Mouse (Mus musculus) heart, embryonic 16.5 days (tissue): ENCODE measurements around the gene Fam227b. TPM values are rescaled to one million over a fixed set of nuclear protein-coding genes. Genes with fewer than 3 reads are reported as not detected.
A peak's percentile ranks its signal among the peaks of the same experiment; 100 is the strongest.

Experiments
- ATAC-seq: fragments of 200-750 bp; cut with Nextera tagmentation; replicated peaks from 2 replicates; pipeline ENCODE4 v1.8.0; 2017; ENCODE audit warnings: moderate number of reproducible peaks; ENCODE audit not compliant: insufficient read depth, low FRiP score; ENCODE audit errors: extremely low read depth
- H3K27ac ChIP-seq: fragments of 300-500 bp; sonication (generic); 2 replicates; pipeline ENCODE4 v1.5.1; 2014; ENCODE audit warnings: mild to moderate bottlenecking, low read length, control low read depth, moderate library complexity
- H3K27me3 ChIP-seq: fragments of 300-500 bp; sonication (generic); 2 replicates; pipeline ENCODE4 v1.6.1; 2014; ENCODE audit warnings: low read length, mixed read lengths; ENCODE audit not compliant: control insufficient read depth, insufficient read depth
- H3K36me3 ChIP-seq: fragments of 300-500 bp; sonication (generic); 2 replicates; pipeline ENCODE4 v1.6.1; 2014; ENCODE audit not compliant: control insufficient read depth, insufficient read depth
- H3K4me1 ChIP-seq: fragments of 300-500 bp; sonication (generic); 2 replicates; pipeline ENCODE4 v1.6.1; 2014; ENCODE audit warnings: low read length, mixed read lengths; ENCODE audit not compliant: control insufficient read depth, insufficient read depth
- H3K4me2 ChIP-seq: fragments of 300-500 bp; sonication (generic); 2 replicates; pipeline ENCODE4 v1.6.1; 2014; ENCODE audit warnings: low read depth, mild to moderate bottlenecking, control low read depth, low read length
- H3K4me3 ChIP-seq: fragments of 300-500 bp; sonication (generic); 2 replicates; pipeline ENCODE4 v1.5.1; 2014; ENCODE audit warnings: mild to moderate bottlenecking, control low read depth, low read length
- H3K9ac ChIP-seq: fragments of 300-500 bp; sonication (generic); 2 replicates; pipeline ENCODE4 v1.6.1; 2014; ENCODE audit warnings: low read length, control low read depth
- H3K9me3 ChIP-seq: fragments of 300-500 bp; sonication (generic); replicated peaks from 2 replicates; pipeline ENCODE4 v1.6.1; 2016; ENCODE audit warnings: low read length; ENCODE audit not compliant: control insufficient read depth
- WGBS: fragments of 180-500 bp; shearing (Covaris S2); extraction: QIAGEN DNeasy Blood & Tissue Kit; methylation state at CpG from one replicate; pipeline ENCODE4 v1.1.7; 2014; 5-methylcytosine and 5-hydroxymethylcytosine counted together
- polyA plus RNA-seq: library from polyadenylated mRNA; unstranded; fragments of >200 nt; fragmentation: Nextera tagmentation; extraction: Ambion mirVana; gene quantifications from 2 replicates; pipeline ENCODE4 v1.2.1, GENCODE M21; 2015

Gene Fam227b
- polyA plus RNA-seq, 1 experiment from 2014 or later, result not detected

GRCm38 (mm10) chr2:126165277-126166018 lies 13.6 kb upstream of the Fam227b start:
- no peak for ATAC-seq
- no peak overlapping the region for H3K27ac ChIP-seq
- WGBS, result 78% methylated on average over 5 of the region's 5 CpGs

DNA sequence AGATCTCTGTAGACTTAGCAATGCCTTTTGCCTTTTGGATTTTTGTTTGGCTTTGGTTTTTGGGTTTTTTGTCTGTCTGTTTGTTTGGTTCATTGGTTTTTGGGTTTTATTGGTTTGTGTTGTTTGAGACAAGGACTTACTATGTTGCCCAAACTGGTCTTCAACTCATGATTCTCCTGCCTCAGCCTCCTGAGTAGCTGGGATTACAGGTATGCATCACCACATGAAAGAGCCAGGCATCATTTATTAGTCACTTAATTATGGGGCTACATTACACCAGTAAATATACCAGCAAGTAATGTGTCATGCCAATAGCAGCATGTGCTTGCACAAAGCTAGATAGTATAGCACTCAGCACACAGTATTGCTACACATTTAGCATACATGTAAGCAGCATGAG lies 4.1 kb downstream of the Fam227b start:
- Histone ChIP-seq H3K4me1 (no peaks in the 10 kb centered on the region), H3K4me2 (no peak overlapping the region), H3K9me3 (no peaks in the 10 kb centered on the region), H3K27ac (no peak overlapping the region), H3K27me3 (no peaks in the 10 kb centered on the region), H3K4me3 (no peak overlapping the region), H3K9ac (no peak overlapping the region), H3K36me3 (no peaks in the 10 kb centered on the region)
- ATAC-seq, result no peak

More at GRCm38 (mm10) chr2:126165277-126166018, 13.6 kb upstream of the Fam227b start:
- peaks cover 18% of the 10 kb centered on the region for H3K36me3 ChIP-seq
- H3K4me3 ChIP-seq, result no peak overlapping the region
- no peaks in the 10 kb centered on the region for H3K27me3 ChIP-seq
- H3K9ac ChIP-seq, result no peak overlapping the region
- H3K4me1 ChIP-seq, result no peaks in the 10 kb centered on the region
- H3K9me3 ChIP-seq, result peaks cover 2% of the 10 kb centered on the region; the same call in 1 of the 2 replicates
- H3K4me2 ChIP-seq, result no peak overlapping the region

DNA sequence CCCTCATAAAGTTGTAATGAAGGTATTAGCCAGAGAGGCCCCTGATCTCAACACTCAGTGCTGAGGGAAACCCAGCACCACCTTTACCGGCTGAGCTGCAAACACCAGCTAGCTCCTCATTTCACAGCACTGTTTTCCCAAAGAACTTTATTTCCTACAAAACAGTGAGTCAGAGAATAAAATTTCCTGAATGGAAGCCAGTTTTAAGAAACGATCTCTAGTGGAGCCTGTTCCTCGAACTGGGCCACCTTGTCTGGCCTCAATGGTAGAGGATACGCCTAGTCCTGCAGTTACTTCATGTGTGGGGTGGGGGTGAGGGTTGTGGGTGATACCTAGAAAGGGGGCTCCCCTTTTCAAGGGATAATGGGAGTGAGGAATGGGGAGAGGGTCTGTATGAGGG lies 57.2 kb downstream of the Fam227b start:
- no peaks in the 10 kb centered on the region for H3K36me3 ChIP-seq
- WGBS, result 84% methylated on average over 4 of the region's 4 CpGs
- H3K27me3 ChIP-seq, result no peaks in the 10 kb centered on the region
- ATAC-seq, result no peak
- H3K4me3 ChIP-seq, result no peak overlapping the region
- H3K9me3 ChIP-seq, result no peaks in the 10 kb centered on the region
- no peaks in the 10 kb centered on the region for H3K4me1 ChIP-seq
- H3K27ac ChIP-seq, result no peak overlapping the region
- no peak overlapping the region for H3K4me2 ChIP-seq
- H3K9ac ChIP-seq, result no peak overlapping the region

GRCm38 (mm10) chr2:126090432-126090831 lies 61.4 kb downstream of the Fam227b start:
- H3K9me3 ChIP-seq, result no peaks in the 10 kb centered on the region
- H3K36me3 ChIP-seq, result no peaks in the 10 kb centered on the region
- H3K27ac ChIP-seq, result no peak overlapping the region
- no peaks in the 10 kb centered on the region for H3K27me3 ChIP-seq
- H3K4me2 ChIP-seq, result no peak overlapping the region
- H3K9ac ChIP-seq, result no peak overlapping the region
- H3K4me3 ChIP-seq, result no peak overlapping the region
- no peak for ATAC-seq
- no peaks in the 10 kb centered on the region; the same call in 1 of the 2 replicates for H3K4me1 ChIP-seq
- 71% methylated on average over 5 of the region's 5 CpGs for WGBS

DNA sequence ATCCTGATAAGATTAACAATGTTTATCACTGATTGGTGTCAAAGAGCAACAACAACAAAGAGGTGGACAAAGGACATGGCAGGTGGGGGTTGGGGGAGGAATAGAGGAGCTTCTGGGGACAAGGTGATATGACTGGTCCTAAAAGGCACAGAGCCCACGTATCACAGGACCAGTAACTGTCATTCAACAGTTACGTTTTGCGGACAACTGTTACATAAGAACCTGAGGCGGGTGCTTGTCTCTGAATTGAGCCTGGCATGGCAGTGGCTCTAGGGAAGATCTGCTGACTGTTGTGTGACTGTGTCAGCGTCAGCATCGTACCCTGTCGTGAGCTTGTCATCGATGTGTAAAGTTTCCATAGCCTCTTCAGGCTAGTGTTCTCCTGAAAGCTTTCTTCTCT lies 65.6 kb downstream of the Fam227b start:
- Histone ChIP-seq H3K4me2 (peak overlapping the region; percentile 26), H3K4me1 (no peaks in the 10 kb centered on the region; the same call in 1 of the 2 replicates), H3K36me3 (no peaks in the 10 kb centered on the region), H3K9me3 (no peaks in the 10 kb centered on the region), H3K4me3 (no peak overlapping the region), H3K27ac (no peak overlapping the region), H3K27me3 (no peaks in the 10 kb centered on the region), H3K9ac (no peak overlapping the region)
- ATAC-seq, result no peak
- WGBS, result 39% methylated on average over 8 of the region's 8 CpGs

- Histone ChIP-seq H3K27me3 (no peaks in the 10 kb centered on the region), H3K9ac (no peak overlapping the region), H3K36me3 (no peaks in the 10 kb centered on the region), H3K27ac (no peak overlapping the region), H3K4me1 (peaks cover 5% of the 10 kb centered on the region; the same call in 1 of the 2 replicates), H3K9me3 (no peaks in the 10 kb centered on the region), H3K4me3 (no peak overlapping the region), H3K4me2 (no peak overlapping the region)
- 73% methylated on average over 3 of the region's 3 CpGs for WGBS
- no peak for ATAC-seq
These were observed 67.5 kb downstream of the Fam227b start for GRCm38 (mm10) chr2:126084326-126084725.

DNA sequence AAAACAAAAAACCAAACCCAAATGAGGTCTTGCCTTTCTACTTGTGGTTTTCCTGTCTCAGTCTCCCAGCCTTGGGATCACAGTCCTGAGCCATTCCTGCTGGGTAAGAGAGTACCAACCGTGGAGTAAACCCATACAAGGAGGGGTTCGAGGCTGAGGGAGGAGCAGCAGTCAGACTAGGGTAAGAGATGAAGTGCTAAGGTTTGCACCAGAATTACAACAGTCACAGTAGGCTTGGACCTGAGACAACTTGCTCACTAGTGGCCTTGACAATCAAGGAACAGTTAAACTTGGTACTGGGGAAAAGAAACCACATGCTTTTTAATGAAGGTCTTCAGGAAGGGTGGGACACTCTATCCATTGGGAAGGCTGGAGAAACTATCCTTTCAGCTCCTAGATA lies 72.7 kb downstream of the Fam227b start:
- no peak overlapping the region for H3K27ac ChIP-seq
- no peak overlapping the region for H3K4me2 ChIP-seq
- no peak overlapping the region for H3K9ac ChIP-seq
- H3K9me3 ChIP-seq, result no peaks in the 10 kb centered on the region
- H3K36me3 ChIP-seq, result no peaks in the 10 kb centered on the region
- no peaks in the 10 kb centered on the region for H3K27me3 ChIP-seq
- 59% methylated on average over 2 of the region's 2 CpGs for WGBS
- no peak for ATAC-seq
- H3K4me1 ChIP-seq, result peaks cover 5% of the 10 kb centered on the region; the same call in 1 of the 2 replicates
- no peak overlapping the region for H3K4me3 ChIP-seq

- ATAC-seq, result no peak
- WGBS, result 87% methylated on average over 6 of the region's 6 CpGs
These were observed 75.3 kb downstream of the Fam227b start for GRCm38 (mm10) chr2:126076506-126076905.

GRCm38 (mm10) chr2:126073744-126074143 lies 78.1 kb downstream of the Fam227b start:
- H3K9ac ChIP-seq, result no peak overlapping the region
- ATAC-seq, result no peak
- no peaks in the 10 kb centered on the region for H3K36me3 ChIP-seq
- H3K4me1 ChIP-seq, result no peaks in the 10 kb centered on the region
- H3K4me3 ChIP-seq, result no peak overlapping the region
- H3K4me2 ChIP-seq, result no peak overlapping the region
- no peaks in the 10 kb centered on the region for H3K27me3 ChIP-seq
- no peaks in the 10 kb centered on the region for H3K9me3 ChIP-seq
- 78% methylated on average over 4 of the region's 4 CpGs for WGBS
- no peak overlapping the region for H3K27ac ChIP-seq

More at GRCm38 (mm10) chr2:126076506-126076905, 75.3 kb downstream of the Fam227b start:
- H3K36me3 ChIP-seq, result no peaks in the 10 kb centered on the region
- H3K9me3 ChIP-seq, result no peaks in the 10 kb centered on the region
- no peaks in the 10 kb centered on the region for H3K27me3 ChIP-seq
- no peak overlapping the region for H3K4me2 ChIP-seq
- H3K27ac ChIP-seq, result no peak overlapping the region
- peaks cover 5% of the 10 kb centered on the region; the same call in 1 of the 2 replicates for H3K4me1 ChIP-seq
- H3K9ac ChIP-seq, result no peak overlapping the region
- H3K4me3 ChIP-seq, result no peak overlapping the region
